Mouse (Mus musculus) urinary bladder, postnatal 25 days (tissue): Measurements from ENCODE around the gene Klhl34.

ENCODE experiments used
- DNase-seq: peaks from one replicate; pipeline ENCODE4 v3.0.0; 2022; ENCODE audit warnings: low spot score

The Klhl34 gene

GRCm38 (mm10) chrX:157818207-157818920 is at the start of gene Klhl34:
Gene Klhl34 (plus strand): TSS chrX:157818435.
- DNase-seq = no peak

- no peak for DNase-seq
Measured at GRCm38 (mm10) chrX:157801669-157802068, 16.6 kb upstream of the Klhl34 start.

- DNase-seq = no peak
Measured at GRCm38 (mm10) chrX:157809721-157810120, 8.5 kb upstream of the Klhl34 start.

- no peak for DNase-seq
Measured at GRCm38 (mm10) chrX:157817571-157818206, 546 bp upstream of the Klhl34 start.

GRCm38 (mm10) chrX:157818921-157819260 is 656 bp downstream of the Klhl34 start:
- no peak for DNase-seq

- DNase-seq = no peak
Measured at GRCm38 (mm10) chrX:157829983-157830382, 11.7 kb downstream of the Klhl34 start.
